Mouse (Mus musculus) fat pad, adult 2 months (tissue): Measurements from ENCODE around the gene Ggact.

ENCODE experiments used
- DNase-seq: peaks from one replicate; pipeline ENCODE4 v3.0.0-alpha.2; 2011; ENCODE audit warnings: low read depth, low spot score; ENCODE audit errors: extremely low read depth

Gene Ggact

DNA sequence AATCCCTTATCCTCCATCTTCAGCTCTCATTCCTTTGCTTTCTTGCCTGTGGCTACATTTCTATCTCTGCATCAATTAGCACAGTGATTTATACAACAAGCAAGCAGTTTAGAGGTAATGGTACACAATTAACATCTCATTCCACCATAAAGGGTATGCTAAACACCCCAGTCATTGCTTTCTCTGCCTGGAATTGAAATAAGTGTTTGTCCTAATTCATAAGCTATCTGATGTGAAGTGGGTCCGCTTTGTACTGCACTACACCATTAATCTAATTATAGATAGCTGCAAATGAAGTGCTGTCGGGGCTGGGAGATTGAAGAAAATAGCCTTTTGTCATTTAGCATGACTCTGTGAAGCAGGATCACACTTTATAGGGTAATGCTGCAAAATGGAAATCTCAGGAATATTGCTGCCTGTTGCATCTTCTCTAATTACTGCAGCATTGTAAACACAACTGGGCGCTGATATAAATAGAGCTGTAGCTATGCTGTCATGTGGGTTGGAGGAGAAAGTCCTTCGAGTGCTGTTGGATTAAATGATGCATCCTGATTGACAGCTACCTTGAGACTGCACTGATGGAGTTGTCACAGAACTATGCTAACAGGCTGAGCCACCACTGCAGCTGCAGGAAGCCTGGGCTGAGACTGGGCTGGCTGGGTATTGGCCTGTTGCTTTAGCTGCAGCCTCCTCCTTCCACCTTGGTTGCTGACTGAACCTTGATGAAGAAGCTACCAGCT lies 41.5 kb downstream of the Ggact start:
- DNase-seq, result no peak

DNA sequence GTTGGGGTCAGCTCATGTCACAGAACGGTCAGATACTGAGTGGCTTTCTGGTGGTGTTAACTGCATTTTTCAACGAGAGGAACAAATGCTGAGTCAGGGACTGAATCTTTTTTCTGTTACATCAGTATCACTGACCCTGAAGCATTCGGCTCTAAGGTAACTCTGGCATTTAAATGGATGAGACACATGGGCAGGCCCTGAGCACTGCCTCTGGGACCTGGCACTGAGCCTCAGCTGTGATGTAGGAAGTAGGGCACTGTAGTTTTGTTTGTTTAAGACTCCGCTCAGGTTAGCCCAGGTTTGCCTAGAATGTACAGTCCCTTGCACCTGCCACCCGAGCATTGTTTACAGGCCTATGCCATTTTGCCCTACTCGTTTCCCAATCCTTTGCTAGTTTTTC lies 43.7 kb downstream of the Ggact start:
- no peak for DNase-seq

DNA sequence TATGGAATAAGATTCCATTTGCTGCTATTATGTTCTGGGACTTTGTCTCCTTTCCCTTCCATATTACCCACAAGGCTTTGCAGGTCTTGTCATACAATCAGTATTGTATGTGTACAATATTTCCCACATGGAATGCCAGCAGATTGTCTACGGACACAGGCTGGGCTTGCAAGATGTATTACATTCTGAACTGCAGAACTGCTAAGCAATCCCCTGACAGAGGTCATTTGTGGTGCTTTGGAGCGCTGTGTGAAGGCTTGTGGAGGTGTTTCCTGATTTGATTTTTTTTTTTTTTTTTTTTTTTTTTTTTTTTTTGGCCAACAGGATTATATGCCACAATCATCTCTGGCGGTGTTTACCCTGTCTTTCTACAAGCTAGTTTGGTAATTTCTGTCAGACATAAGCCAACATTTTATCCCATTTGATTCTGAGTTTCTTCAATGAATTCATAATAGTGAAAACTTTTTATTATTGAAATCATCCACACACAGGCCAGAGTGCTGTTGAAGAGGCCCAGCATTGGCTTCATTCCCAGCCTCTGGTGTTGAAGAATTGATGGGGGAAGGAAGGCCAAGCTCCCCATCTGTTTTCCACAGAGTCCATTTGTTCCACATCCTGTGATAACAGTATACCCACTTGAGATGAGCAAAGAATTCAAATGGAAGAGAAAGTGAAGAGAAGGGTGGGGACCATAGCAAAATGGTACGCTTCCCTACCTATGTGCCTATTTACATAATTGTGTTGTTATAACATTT lies 45.8 kb downstream of the Ggact start:
- DNase-seq, result no peak

DNA sequence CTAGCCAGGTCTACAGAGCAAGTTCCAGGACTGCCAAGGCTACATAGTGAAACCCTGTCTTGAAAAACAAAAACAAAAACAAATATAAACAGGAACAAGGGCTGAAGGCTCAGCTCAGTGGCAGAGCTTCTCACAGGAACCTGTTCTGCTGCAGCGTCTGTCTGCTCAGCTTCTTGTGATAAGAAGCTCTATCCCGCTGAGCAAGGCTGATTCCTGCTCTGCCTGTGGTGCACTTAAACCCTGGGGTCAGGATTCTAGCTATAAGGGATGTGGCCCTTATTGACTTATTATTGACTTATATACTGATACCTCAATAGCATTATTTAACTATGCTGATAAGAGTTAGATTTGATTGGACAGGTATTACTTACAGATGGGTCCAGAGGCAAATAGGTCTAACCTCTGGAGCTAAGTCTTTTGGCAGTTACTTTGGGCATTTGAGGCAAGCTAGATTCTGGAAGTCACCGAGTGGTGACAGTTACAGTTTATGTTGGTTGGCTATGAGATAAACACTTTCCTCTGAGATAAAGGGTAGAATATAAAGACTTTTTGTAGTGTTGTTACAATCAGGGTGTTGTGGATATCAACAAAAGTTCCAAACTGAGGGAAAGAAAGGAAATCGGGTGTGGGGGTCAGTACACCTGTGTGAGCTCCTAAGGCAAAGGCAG lies 48.0 kb downstream of the Ggact start:
- DNase-seq, result no peak

- DNase-seq, result no peak
These were observed 50.9 kb downstream of the Ggact start for GRCm38 (mm10) chr14:122862623-122863022.

- DNase-seq, result no peak
These were observed 53.8 kb downstream of the Ggact start for GRCm38 (mm10) chr14:122859792-122860191.

GRCm38 (mm10) chr14:122852506-122853057 lies 61.0 kb downstream of the Ggact start:
- no peak for DNase-seq

- DNase-seq, result no peak
These were observed 76.5 kb downstream of the Ggact start for GRCm38 (mm10) chr14:122837018-122837417.

DNA sequence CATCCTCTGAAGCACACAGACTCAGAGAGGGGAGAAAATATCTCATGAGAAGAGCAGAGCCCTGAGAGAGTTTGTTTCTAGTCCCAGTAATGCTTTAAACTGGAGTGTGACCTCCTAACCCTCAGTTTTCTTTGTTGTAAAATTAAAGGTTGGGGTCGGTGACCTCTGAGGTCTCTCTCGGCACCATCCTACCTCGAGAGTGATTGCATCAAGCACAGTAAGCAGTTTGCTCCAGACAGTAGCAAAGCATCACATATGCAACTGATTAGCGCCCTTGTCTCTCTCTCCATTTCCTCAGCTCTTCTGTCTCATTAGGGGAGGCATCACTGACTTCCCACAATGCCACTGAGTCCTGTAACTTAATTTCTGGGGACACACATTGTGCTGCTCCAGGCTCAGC lies 77.3 kb downstream of the Ggact start:
- no peak for DNase-seq

DNA sequence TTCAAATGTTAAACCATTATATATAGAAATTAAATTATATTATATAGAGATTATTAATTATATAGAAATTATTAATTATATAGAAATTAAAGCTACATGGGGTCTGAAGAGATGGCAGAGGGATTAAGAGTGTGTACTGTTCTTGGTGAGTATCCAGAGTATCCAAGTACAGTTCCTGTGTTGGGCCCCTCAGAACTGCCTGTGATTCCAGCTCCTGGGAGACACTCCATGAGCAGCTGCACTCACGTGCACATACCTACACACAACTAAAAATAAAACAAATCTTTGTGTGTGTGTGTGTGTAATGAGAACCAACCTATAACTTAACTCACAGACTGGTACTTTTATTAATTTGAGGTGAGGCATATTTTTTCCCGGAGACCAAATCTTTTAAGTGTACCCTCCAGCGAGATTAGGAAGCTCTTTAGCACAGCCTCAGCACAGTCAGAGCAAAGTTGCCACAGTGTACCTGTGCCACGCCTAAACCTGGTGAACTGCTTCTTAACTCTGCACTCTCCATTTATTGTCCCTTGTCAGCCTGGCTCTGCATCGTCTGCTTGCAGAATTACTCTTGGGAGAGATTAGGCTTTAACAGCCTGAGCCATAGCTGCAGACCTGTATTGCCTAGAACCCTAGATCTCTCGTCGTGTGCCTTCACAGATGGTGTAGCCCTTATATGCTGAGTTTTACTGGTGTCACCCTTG lies 77.9 kb downstream of the Ggact start:
- DNase-seq, result no peak

DNA sequence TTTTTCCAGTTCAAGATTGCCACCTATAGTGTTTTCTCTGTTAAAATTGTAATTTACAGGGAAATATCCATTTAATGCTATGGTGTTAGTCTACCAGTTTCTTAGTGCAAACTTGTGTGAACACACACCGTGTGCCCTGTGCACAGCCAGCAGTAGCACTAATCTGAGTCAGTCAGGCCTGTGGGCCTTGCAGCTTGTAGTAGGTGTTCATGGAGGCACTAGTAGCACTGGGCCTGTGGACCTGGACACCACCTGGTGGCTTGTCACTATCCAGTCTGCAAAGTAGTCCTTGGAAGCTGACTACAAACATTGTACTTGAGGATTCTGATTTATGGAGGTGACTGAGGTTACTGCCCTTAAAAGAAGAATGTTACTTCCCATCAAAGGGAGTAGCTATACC lies 78.8 kb downstream of the Ggact start:
- DNase-seq, result no peak

DNA sequence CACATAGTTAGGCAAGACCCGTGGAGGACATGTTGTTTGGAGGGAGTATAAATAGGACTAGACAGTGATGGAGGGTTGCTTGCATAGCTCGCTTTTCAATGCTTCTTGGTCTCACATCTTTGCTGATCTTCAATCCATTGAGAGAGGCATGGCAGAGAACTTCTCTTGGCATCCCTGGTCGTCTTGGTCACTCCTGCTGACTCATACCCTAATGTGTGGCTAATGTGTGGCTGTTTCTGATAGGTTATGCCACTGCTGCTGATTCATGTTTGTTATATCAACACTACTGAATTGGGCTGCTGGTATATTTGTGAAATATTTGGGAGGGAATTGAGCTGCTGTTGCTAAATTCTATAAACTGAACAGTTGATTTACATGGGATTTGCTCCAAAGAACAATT lies 79.9 kb downstream of the Ggact start:
- DNase-seq, result no peak

- DNase-seq, result no peak
These were observed 83.1 kb downstream of the Ggact start for GRCm38 (mm10) chr14:122830433-122830832.

DNA sequence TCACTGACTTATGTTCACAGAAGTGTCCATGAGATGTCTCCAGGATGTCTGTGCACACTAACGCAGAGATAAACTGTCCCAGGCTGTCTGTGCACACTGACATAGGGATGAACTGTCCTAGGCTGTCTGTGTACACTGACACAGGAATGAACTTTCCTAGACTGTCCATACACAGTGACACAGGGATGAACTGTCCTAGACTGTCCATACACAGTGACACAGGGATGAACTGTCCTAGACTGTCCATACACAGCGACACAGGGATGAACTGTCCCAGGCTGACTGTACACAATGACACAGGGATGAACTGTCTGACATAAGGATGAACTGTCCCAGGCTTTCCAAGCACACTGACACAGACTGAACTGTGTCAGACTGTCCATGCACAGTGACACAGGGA lies 88.1 kb downstream of the Ggact start:
- DNase-seq, result no peak

GRCm38 (mm10) chr14:122823791-122824190 lies 89.8 kb downstream of the Ggact start:
- no peak for DNase-seq

DNA sequence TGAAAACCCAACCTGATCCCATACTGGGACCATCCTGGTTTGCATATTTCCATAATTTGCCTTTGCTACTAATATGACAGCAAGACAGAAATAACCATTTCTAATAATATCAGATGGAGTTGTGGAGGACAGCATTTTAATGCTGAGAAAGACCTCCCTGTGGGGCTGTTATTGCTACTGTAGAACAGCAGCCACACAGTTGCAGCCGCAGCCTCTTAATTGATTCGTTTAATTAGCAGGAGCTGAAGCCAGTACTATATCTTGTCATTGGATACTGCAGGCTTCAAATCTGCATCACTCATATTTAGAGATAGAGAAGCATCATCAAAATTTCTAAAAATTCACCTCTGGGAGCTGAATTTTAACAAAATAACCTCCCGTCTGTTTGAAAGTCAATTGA lies 92.6 kb downstream of the Ggact start:
- no peak for DNase-seq

- DNase-seq, result no peak
These were observed 113.3 kb downstream of the Ggact start for GRCm38 (mm10) chr14:122800296-122800695.

GRCm38 (mm10) chr14:122793368-122793767 lies 120.2 kb downstream of the Ggact start:
- no peak for DNase-seq

GRCm38 (mm10) chr14:122790111-122790510 lies 123.4 kb downstream of the Ggact start:
- no peak for DNase-seq

DNA sequence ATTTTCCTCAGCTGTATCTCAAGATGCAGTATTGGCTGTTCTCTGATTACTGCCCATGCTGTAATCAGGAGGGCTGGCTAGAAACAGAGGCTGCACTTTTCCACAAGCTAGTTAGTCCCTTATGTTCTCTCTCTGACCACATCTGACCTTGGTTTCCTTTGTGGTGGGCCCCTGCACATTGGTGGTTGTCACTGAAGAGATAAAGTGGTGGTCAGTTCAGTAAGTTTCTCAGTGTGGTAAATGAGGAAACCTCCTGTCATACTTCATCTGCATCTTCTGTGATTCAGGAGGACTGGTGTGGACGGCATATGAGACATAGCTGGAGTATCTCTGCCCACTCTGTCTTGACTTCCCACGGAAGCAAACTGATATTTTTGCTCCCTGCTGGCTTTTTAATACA lies 125.4 kb downstream of the Ggact start:
- DNase-seq, result no peak

GRCm38 (mm10) chr14:122784701-122785100 lies 128.9 kb downstream of the Ggact start:
- no peak for DNase-seq
